Mouse (Mus musculus): ENCODE measurements at regions not wholly inside any gene's neighbourhood (a gene's known extent, or its start where the extent isn't known, plus 50 kb on each side); places are given as distances from the start of the nearest gene placed in this dataset.

GRCm38 (mm10) chr8:36005536-36005935, 239.9 kb downstream of the Gm19410 start:
- H3K27me3 ChIP-seq (replicated peaks): peaks cover 8% of the 10 kb centered on the region
- H3K4me1 ChIP-seq: no peaks in the 10 kb centered on the region
- H3K4me3 ChIP-seq (replicated peaks): no peak overlapping the region
- no peak for TF ChIP-seq GATA1 (IDR thresholded peaks at IDR 0.05; ENCODE audit: borderline replicate concordance, low read length)
- no peak for TF ChIP-seq FLI1 (IDR thresholded peaks at IDR 0.05; ENCODE audit: low read length)
- peaks cover 13% of the 10 kb centered on the region for H3K9me3 ChIP-seq
- no peaks in the 10 kb centered on the region for H3K36me3 ChIP-seq (replicated peaks; ENCODE audit: low read length)

- Histone ChIP-seq H3K36me3 (replicated peaks; ENCODE audit: low read length) (no peaks in the 10 kb centered on the region), H3K9me3 (peaks cover 13% of the 10 kb centered on the region), H3K4me1 (no peaks in the 10 kb centered on the region), H3K4me3 (replicated peaks) (no peak overlapping the region), H3K27me3 (replicated peaks) (peaks cover 12% of the 10 kb centered on the region)
- TF ChIP-seq FLI1 (IDR thresholded peaks at IDR 0.05; ENCODE audit: low read length) (no peak), GATA1 (IDR thresholded peaks at IDR 0.05; ENCODE audit: borderline replicate concordance, low read length) (no peak)
These were observed 242.1 kb downstream of the Gm19410 start for GRCm38 (mm10) chr8:36007724-36008123.

- Histone ChIP-seq H3K36me3 (replicated peaks; ENCODE audit: low read length) (no peaks in the 10 kb centered on the region), H3K27me3 (replicated peaks) (peaks cover 19% of the 10 kb centered on the region), H3K4me3 (replicated peaks) (no peak overlapping the region), H3K9me3 (peaks cover 9% of the 10 kb centered on the region), H3K4me1 (no peaks in the 10 kb centered on the region)
- no peak for TF ChIP-seq GATA1 (IDR thresholded peaks at IDR 0.05; ENCODE audit: borderline replicate concordance, low read length)
- no peak for TF ChIP-seq FLI1 (IDR thresholded peaks at IDR 0.05; ENCODE audit: low read length)
These were observed 244.0 kb downstream of the Gm19410 start for GRCm38 (mm10) chr8:36009565-36009964.

GRCm38 (mm10) chr8:36010446-36011217, 245.0 kb downstream of the Gm19410 start:
- peaks cover 4% of the 10 kb centered on the region; the same call in 1 of the 2 replicates for H3K9me3 ChIP-seq
- no peak for TF ChIP-seq GATA1 (IDR thresholded peaks at IDR 0.05; ENCODE audit: borderline replicate concordance, low read length)
- TF ChIP-seq FLI1 (IDR thresholded peaks at IDR 0.05; ENCODE audit: low read length): no peak
- no peaks in the 10 kb centered on the region for H3K4me1 ChIP-seq
- H3K27me3 ChIP-seq (replicated peaks): peaks cover 20% of the 10 kb centered on the region
- no peaks in the 10 kb centered on the region for H3K36me3 ChIP-seq (replicated peaks; ENCODE audit: low read length)
- H3K4me3 ChIP-seq (replicated peaks): no peak overlapping the region

- Histone ChIP-seq H3K36me3 (replicated peaks; ENCODE audit: low read length) (no peaks in the 10 kb centered on the region), H3K9me3 (no peaks in the 10 kb centered on the region), H3K4me1 (peaks cover 3% of the 10 kb centered on the region; the same call in 1 of the 2 replicates), H3K27me3 (replicated peaks) (peaks cover 33% of the 10 kb centered on the region), H3K4me3 (replicated peaks) (no peak overlapping the region)
- no peak for TF ChIP-seq GATA1 (IDR thresholded peaks at IDR 0.05; ENCODE audit: borderline replicate concordance, low read length)
- no peak for TF ChIP-seq FLI1 (IDR thresholded peaks at IDR 0.05; ENCODE audit: low read length)
These were observed 249.3 kb downstream of the Gm19410 start for GRCm38 (mm10) chr8:36014862-36015261.

- Histone ChIP-seq H3K9me3 (no peaks in the 10 kb centered on the region), H3K4me1 (peaks cover 3% of the 10 kb centered on the region; the same call in 1 of the 2 replicates), H3K4me3 (replicated peaks) (no peak overlapping the region), H3K27me3 (replicated peaks) (peaks cover 31% of the 10 kb centered on the region), H3K36me3 (replicated peaks; ENCODE audit: low read length) (no peaks in the 10 kb centered on the region)
- TF ChIP-seq GATA1 (IDR thresholded peaks at IDR 0.05; ENCODE audit: borderline replicate concordance, low read length) (no peak), FLI1 (IDR thresholded peaks at IDR 0.05; ENCODE audit: low read length) (no peak)
These were observed 250.9 kb downstream of the Gm19410 start for GRCm38 (mm10) chr8:36016321-36017114.

GRCm38 (mm10) chr8:36018993-36019753, 253.6 kb downstream of the Gm19410 start:
- TF ChIP-seq GATA1 (IDR thresholded peaks at IDR 0.05; ENCODE audit: borderline replicate concordance, low read length) (no peak), FLI1 (IDR thresholded peaks at IDR 0.05; ENCODE audit: low read length) (no peak)
- H3K4me1 ChIP-seq: peaks cover 3% of the 10 kb centered on the region; the same call in 1 of the 2 replicates
- H3K9me3 ChIP-seq: no peaks in the 10 kb centered on the region
- H3K36me3 ChIP-seq (replicated peaks; ENCODE audit: low read length): no peaks in the 10 kb centered on the region
- peaks cover 32% of the 10 kb centered on the region for H3K27me3 ChIP-seq (replicated peaks)
- H3K4me3 ChIP-seq (replicated peaks): no peak overlapping the region

- H3K4me1 ChIP-seq: peaks cover 3% of the 10 kb centered on the region; the same call in 1 of the 2 replicates
- H3K4me3 ChIP-seq (replicated peaks): no peak overlapping the region
- peaks cover 34% of the 10 kb centered on the region for H3K27me3 ChIP-seq (replicated peaks)
- H3K9me3 ChIP-seq: no peaks in the 10 kb centered on the region
- no peaks in the 10 kb centered on the region for H3K36me3 ChIP-seq (replicated peaks; ENCODE audit: low read length)
- no peak for TF ChIP-seq FLI1 (IDR thresholded peaks at IDR 0.05; ENCODE audit: low read length)
- TF ChIP-seq GATA1 (IDR thresholded peaks at IDR 0.05; ENCODE audit: borderline replicate concordance, low read length): no peak
These were observed 254.3 kb downstream of the Gm19410 start for GRCm38 (mm10) chr8:36019895-36020294.

GRCm38 (mm10) chr8:36027586-36027985, 262.0 kb downstream of the Gm19410 start:
- Histone ChIP-seq H3K4me1 (peaks cover 4% of the 10 kb centered on the region; the same call in 1 of the 2 replicates), H3K9me3 (peaks cover 5% of the 10 kb centered on the region; the same call in 1 of the 2 replicates), H3K4me3 (replicated peaks) (no peak overlapping the region), H3K27me3 (replicated peaks) (peaks cover 45% of the 10 kb centered on the region), H3K36me3 (replicated peaks; ENCODE audit: low read length) (no peaks in the 10 kb centered on the region)
- TF ChIP-seq FLI1 (IDR thresholded peaks at IDR 0.05; ENCODE audit: low read length) (no peak), GATA1 (IDR thresholded peaks at IDR 0.05; ENCODE audit: borderline replicate concordance, low read length) (no peak)
